ENCODE assay signal across 20 mouse cellular contexts in genomic region chr10:71267973-71268372, GRCm38 (mm10).
"Had no signal": no experiment of that assay in that cellular context is flagged by ENCODE, and none has a peak within 500 bp of the region (broad histone marks: within the 10 kb centered on the region; RNA-seq: fewer than 3 reads in every experiment).

No protein-coding gene starts in this region.

- H3K4me1 ChIP-seq: stomach, embryonic 15.5 days had no signal

- H3K27ac ChIP-seq: kidney, postnatal 0 days; limb, embryonic 12.5 days; limb, embryonic 15.5 days; liver, embryonic 14.5 days; macrophage; neural tube, embryonic 13.5 days; stomach, embryonic 15.5 days had no signal

- H3K9me3 ChIP-seq: limb, embryonic 12.5 days; limb, embryonic 15.5 days; neural tube, embryonic 13.5 days; stomach, embryonic 15.5 days had no signal

- H3K4me3 ChIP-seq: limb, embryonic 12.5 days; limb, embryonic 15.5 days; myocyte; neural tube, embryonic 13.5 days; stomach, embryonic 15.5 days had no signal

- H3K27me3 ChIP-seq: limb, embryonic 12.5 days; limb, embryonic 15.5 days; neural tube, embryonic 13.5 days; stomach, embryonic 15.5 days had no signal

- H3K4me2 ChIP-seq: limb, embryonic 12.5 days; limb, embryonic 15.5 days; liver, embryonic 11.5 days; lung, embryonic 14.5 days; neural tube, embryonic 13.5 days; stomach, embryonic 15.5 days had no signal

- DNase-seq: kidney, adult 2 months; kidney, postnatal 25 days; left cerebral cortex, postnatal 4 days; liver, postnatal 0 days; lung, embryonic 14.5 days; retina, postnatal 1 day; right cerebral cortex, postnatal 25 days; spleen, adult 18-20 months; thymus, postnatal 25 days had no signal

- H3K9ac ChIP-seq: limb, embryonic 12.5 days; limb, embryonic 15.5 days; liver, embryonic 14.5 days; liver, postnatal 0 days; lung, embryonic 14.5 days; neural tube, embryonic 13.5 days; stomach, embryonic 15.5 days had no signal

- ATAC-seq: liver, postnatal 0 days; lung, postnatal 0 days; midbrain, embryonic 16.5 days had no signal

- H3K36me3 ChIP-seq: limb, embryonic 12.5 days; limb, embryonic 15.5 days; neural tube, embryonic 13.5 days; stomach, embryonic 15.5 days had no signal
